Mouse (Mus musculus) neural tube, embryonic 12.5 days (tissue): ENCODE measurements around the gene Gm28038. TPM values are rescaled to one million over a fixed set of nuclear protein-coding genes. Genes with fewer than 3 reads are reported as not detected.

Experiments used
- ATAC-seq: fragments of 200-750 bp; cut with Nextera tagmentation; 2 replicates; pipeline ENCODE4 v1.8.0; 2017; ENCODE audit warnings: low read depth, mild to moderate bottlenecking, moderate TSS enrichment, moderate library complexity; ENCODE audit not compliant: low FRiP score
- H3K27ac ChIP-seq: fragments of 300-500 bp; sonication (generic); 2 replicates; pipeline ENCODE4 v1.5.1; 2016
- H3K27me3 ChIP-seq: fragments of 300-500 bp; sonication (generic); replicated peaks from 2 replicates; pipeline ENCODE4 v1.6.1; 2016; ENCODE audit warnings: mild to moderate bottlenecking
- H3K36me3 ChIP-seq: fragments of 300-500 bp; sonication (generic); 2 replicates; pipeline ENCODE4 v1.6.1; 2016; ENCODE audit warnings: mild to moderate bottlenecking
- H3K4me1 ChIP-seq: fragments of 300-500 bp; sonication (generic); 2 replicates; pipeline ENCODE4 v1.6.1; 2016
- H3K4me2 ChIP-seq: fragments of 300-500 bp; sonication (generic); replicated peaks from 2 replicates; pipeline ENCODE4 v1.6.1; 2016; ENCODE audit warnings: mild to moderate bottlenecking
- H3K4me3 ChIP-seq: fragments of 300-500 bp; sonication (generic); 2 replicates; pipeline ENCODE4 v1.5.1; 2016
- H3K9ac ChIP-seq: fragments of 300-500 bp; sonication (generic); 2 replicates; pipeline ENCODE4 v1.6.1; 2016; ENCODE audit warnings: mild to moderate bottlenecking
- H3K9me3 ChIP-seq: fragments of 300-500 bp; sonication (generic); 2 replicates; pipeline ENCODE4 v1.6.1; 2016; ENCODE audit warnings: mild to moderate bottlenecking
- WGBS: fragments of 180-500 bp; shearing (Covaris S2); methylation state at CpG from one replicate; pipeline ENCODE4 v1.1.7; 2016; 5-methylcytosine and 5-hydroxymethylcytosine counted together
- polyA plus RNA-seq: library from polyadenylated mRNA; unstranded; fragments of >200 nt; fragmentation: Nextera tagmentation; extraction: Ambion mirVana; gene quantifications from 2 replicates; pipeline ENCODE4 v1.2.1, GENCODE M21; 2016

The Gm28038 gene
- polyA plus RNA-seq, 1 experiment from 2014 or later, result not detected

DNA sequence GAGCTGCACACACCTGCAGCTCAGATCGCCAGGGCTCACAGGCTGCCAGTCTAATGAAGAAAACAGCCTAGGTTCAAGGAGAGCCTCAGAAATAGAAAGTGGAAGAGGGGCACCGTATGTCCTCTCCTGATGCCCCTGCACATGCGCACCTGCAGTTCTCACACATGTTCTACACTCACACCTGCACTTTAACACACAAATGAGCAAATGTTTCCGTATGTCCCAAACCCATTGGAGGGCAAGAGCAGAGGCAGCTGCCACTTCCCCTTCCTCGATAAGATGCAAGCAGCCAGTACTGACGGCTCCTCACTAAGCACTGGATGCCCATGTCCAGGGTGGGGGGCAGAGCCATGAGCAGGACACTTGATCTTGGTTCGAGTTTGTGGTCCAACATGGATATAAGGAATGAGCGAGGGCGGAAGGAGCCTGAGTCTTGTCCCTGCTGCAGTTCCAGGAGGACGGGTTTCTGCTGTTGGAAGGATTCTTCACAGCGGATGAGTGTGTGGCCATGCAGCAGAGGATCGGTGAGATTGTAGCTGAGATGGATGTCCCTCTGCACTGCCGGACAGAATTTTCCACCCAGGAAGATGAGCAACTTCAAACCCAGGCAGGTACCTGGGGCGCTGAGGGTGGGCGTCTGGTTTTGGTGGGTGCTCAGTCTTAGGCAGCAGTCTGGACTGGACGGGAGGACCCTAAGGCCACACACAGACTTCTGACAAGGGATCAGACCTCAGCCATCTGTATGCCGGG lies 11.4 kb upstream of the Gm28038 start:
- Histone ChIP-seq H3K27me3 (no peaks in the 10 kb centered on the region), H3K4me3 (no peak overlapping the region), H3K4me1 (peaks cover 12% of the 10 kb centered on the region), H3K9ac (no peak overlapping the region), H3K9me3 (no peaks in the 10 kb centered on the region), H3K27ac (no peak overlapping the region), H3K36me3 (peaks cover 8% of the 10 kb centered on the region), H3K4me2 (no peak overlapping the region)
- no peak for ATAC-seq
- whole genome bisulfite sequencing, result 89% methylated on average over 17 of the region's 17 CpGs

DNA sequence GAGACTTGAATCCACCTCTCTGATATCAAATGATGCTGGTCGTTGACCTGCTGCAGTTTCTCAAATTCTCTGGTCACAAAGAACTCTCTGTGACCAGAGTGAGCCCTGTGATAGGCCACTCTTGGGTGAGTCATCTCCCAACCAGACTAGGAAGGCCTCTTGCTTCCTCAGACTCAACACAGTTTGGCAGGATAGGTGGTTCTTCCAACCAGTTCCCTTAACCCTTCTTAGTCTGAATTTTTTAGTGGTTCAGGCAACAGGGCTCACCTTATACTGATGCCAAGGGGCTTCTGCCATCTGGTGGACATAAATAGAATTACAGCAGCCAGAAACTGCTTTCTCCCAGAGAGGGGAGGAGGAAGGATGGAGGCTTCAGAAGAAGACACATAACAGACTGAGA lies 10.7 kb upstream of the Gm28038 start:
- ATAC-seq, result no peak
- no peaks in the 10 kb centered on the region for H3K27me3 ChIP-seq
- no peak overlapping the region for H3K4me3 ChIP-seq
- H3K4me1 ChIP-seq, result peaks cover 11% of the 10 kb centered on the region
- H3K9ac ChIP-seq, result no peak overlapping the region
- no peak overlapping the region for H3K27ac ChIP-seq
- 0 out of 2 replicates have a peak, but pooled peaks cover 1% of the 10 kb centered on the region for H3K36me3 ChIP-seq
- no peaks in the 10 kb centered on the region for H3K9me3 ChIP-seq
- 64% methylated on average over 1 of the region's 1 CpGs for WGBS
- no peak overlapping the region for H3K4me2 ChIP-seq

DNA sequence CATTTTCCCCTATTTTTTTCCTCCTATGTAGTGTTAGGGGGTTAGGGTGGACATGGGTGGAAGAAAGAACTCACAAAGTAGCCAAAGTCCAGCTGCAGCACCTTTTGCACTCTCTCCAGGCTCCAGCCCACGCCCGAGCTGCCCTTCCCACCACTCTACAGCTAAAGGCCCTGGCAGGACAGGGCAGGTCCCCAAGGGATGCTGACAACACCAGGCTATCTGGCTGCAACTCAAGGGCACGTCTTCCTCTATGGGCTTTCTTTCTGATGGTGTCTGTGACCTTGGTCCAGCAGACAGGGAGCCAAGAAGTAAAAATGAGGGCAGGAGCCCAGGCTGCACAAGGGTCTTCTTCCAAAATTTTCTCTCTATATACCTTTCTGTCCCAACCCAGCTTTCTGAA lies 808 bp downstream of the Gm28038 start:
- WGBS, result 78% methylated on average over 3 of the region's 3 CpGs
- H3K9me3 ChIP-seq, result no peaks in the 10 kb centered on the region
- no peak for ATAC-seq
- H3K9ac ChIP-seq, result no peak overlapping the region
- no peak overlapping the region for H3K4me2 ChIP-seq
- no peak overlapping the region for H3K4me3 ChIP-seq
- H3K4me1 ChIP-seq, result peaks cover 12% of the 10 kb centered on the region
- H3K36me3 ChIP-seq, result peaks cover 6% of the 10 kb centered on the region; the same call in 1 of the 2 replicates
- H3K27me3 ChIP-seq, result no peaks in the 10 kb centered on the region
- H3K27ac ChIP-seq, result no peak overlapping the region

DNA sequence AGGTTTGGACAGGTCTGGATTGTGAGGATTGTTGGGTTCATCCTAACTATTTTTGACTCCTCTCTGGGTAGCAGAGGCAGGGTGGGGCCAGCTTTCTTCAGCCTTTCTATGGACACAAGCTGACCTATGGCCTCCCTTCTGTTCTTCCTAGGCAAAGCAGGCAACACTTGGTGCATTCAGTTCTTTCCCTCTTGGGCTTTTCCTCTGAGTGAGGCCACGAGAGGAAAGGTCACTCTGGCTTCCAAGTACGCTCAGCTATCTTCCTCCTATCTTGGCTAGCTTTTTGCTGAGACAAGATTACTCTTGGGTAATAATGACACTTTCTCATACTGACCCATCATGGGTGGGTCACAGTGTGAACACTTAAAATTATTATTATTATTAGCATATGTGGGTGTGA lies 2.4 kb downstream of the Gm28038 start:
- no peak overlapping the region for H3K9ac ChIP-seq
- no peak overlapping the region for H3K4me2 ChIP-seq
- peaks cover under 1% of the 10 kb centered on the region; the same call in 1 of the 2 replicates for H3K36me3 ChIP-seq
- WGBS, result 92% methylated on average over 2 of the region's 2 CpGs
- ATAC-seq, result no peak
- H3K27me3 ChIP-seq, result no peaks in the 10 kb centered on the region
- no peaks in the 10 kb centered on the region for H3K9me3 ChIP-seq
- H3K27ac ChIP-seq, result no peak overlapping the region
- no peak overlapping the region for H3K4me3 ChIP-seq
- peaks cover 23% of the 10 kb centered on the region for H3K4me1 ChIP-seq

DNA sequence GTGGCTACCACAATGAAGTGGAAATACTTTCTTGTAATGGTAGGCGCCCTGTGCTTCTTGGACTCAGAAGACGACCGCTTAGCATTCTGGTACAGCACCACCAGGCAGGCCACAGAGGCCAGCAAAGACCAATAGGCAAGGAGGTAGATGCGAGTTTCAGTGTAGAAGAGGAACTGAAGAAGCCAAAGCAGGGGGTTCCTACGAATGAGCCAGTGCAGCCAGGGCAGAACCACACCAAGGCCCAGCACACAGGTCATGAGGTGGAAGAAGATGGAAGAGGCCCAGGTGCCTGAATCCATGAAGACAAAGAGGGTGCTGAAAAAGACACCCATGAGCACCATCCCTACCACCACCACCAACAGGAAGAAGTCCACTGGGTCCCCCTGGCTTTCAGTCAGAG lies 4.2 kb downstream of the Gm28038 start:
- ATAC-seq, result no peak
- Histone ChIP-seq H3K9me3 (no peaks in the 10 kb centered on the region), H3K36me3 (peaks cover 3% of the 10 kb centered on the region; the same call in 1 of the 2 replicates), H3K27me3 (no peaks in the 10 kb centered on the region), H3K4me3 (peak overlapping the region; percentile 96; the same call in 1 of the 2 replicates), H3K4me2 (peak overlapping the region; percentile 98), H3K27ac (no peak overlapping the region), H3K4me1 (peaks cover 23% of the 10 kb centered on the region), H3K9ac (0 out of 2 replicates have a peak overlapping the region, but pooled peaks have one; percentile 88)
- WGBS, result 89% methylated on average over 5 of the region's 5 CpGs

DNA sequence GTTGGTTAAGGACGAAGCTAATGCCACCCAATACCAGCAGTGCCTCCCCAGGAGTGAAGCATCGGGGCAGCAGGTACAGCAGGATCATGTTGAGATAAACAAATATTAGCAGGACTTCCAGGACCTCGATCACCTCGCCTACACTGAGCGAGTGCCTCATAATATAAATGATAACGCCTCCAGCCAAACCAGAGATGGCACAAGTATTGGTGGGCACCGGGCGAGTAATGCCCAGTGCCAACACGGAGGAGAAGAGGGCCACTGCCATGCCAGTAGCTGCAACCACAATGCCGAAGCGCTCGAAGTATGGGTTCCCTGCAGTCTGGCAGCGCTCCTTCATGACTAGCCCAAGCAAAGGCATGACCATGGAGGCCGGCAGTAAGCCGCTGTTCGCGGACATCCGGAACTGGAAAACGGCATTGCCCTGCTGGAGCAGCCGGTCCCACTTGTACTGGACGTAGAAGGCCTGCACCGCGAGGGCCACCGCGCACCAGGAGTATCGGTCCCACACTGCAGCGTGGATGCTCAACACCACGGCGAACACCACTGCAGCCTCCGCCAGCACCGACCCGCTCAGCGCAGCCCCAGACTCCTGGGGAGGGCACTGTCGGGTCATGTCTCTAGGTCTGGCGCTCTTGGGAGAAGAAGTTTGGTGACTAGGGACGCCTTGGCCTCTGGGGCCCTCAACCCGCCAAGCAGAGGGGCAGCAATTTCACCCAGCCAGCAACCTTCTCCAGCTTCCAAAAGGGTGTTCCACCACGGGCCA lies 4.8 kb downstream of the Gm28038 start:
- Histone ChIP-seq H3K27me3 (no peaks in the 10 kb centered on the region), H3K4me2 (peak overlapping the region; percentile 98), H3K4me3 (peak overlapping the region; percentile 96), H3K9ac (peak overlapping the region; percentile 88), H3K4me1 (peaks cover 23% of the 10 kb centered on the region), H3K36me3 (peaks cover 7% of the 10 kb centered on the region; the same call in 1 of the 2 replicates), H3K9me3 (no peaks in the 10 kb centered on the region), H3K27ac (no peak overlapping the region)
- WGBS, result 18% methylated on average over 38 of the region's 38 CpGs
- ATAC-seq, result peak; percentile 78

DNA sequence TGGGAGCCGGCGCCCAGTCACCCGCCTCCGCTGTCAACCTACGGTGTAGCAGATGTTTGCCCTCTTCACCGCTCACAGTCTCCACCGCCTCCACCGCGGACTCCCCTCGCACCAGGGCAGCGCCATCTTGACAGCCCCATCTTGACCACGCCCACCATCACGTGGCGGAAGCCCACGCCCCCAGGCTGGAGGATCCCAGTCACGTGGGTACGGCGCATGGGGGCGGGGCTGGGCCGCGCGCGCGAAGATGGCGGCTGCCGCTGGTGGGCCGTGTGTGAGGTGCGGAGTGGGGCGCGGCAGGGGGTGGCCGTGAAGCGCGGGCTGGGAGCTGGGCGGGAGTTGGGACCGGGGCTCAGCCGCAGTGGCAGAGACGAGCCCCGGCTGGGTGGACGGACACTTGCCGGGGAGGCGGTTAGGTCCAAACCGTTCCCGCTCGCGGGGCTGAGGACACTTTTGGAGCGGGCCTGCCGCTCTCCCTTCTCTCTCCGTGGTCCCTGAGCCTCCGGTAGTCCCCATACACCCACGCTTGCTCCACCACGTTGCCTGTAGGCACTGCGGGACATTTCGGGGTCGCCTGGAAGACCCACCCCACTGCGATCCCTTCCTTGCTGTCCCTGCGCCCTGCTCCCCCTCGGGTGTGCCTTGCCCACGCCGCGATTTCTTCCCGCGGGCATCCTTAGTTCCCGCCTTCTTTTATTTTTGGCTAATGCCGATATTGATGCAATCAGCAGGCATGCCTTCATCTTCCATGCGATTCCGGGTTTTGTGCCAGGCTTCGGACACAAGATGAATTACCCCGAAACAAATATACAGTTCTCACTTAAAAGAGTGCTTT lies 5.6 kb downstream of the Gm28038 start, which contains the start of the genes Dolk and Nup188:
Dolk (minus strand) TSS at position 143 of the 835 bp plus-strand sequence.
Nup188 (plus strand) TSS at position 206 of the 835 bp plus-strand sequence.
- Histone ChIP-seq H3K27ac (peak within 1 kb of the TSS; percentile 48), H3K4me3 (peak within 1 kb of the TSS; percentile 96), H3K4me1 (peaks cover 23% of the 10 kb centered on the region), H3K9ac (peak within 1 kb of the TSS; percentile 88), H3K36me3 (peaks cover 8% of the 10 kb centered on the region; the same call in 1 of the 2 replicates), H3K27me3 (no peaks in the 10 kb centered on the region), H3K9me3 (no peaks in the 10 kb centered on the region), H3K4me2 (peak within 1 kb of the TSS; percentile 98)
- WGBS, result under 1% methylated on average over 68 of the region's 68 CpGs
- peak; percentile 89 for ATAC-seq

DNA sequence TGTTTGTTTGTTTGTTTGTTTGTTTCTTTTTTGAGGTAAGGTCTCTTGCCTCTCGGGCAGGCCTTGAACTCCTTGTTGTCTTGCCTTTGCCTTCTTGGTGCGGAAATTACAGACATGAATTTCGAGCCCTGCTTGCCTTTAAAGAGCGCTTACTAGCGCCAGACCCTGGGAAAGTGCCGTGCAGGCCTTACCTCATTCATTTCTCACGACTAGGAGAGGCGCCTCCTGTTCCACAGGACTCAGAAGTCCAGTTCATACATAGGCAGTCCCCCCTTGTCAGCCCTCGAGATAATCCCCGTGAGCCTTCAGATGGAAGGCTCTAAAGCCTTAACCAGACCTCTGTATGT lies 6.2 kb downstream of the Gm28038 start:
- Histone ChIP-seq H3K9ac (peak overlapping the region; percentile 88), H3K4me1 (peaks cover 23% of the 10 kb centered on the region), H3K27ac (no peak overlapping the region), H3K9me3 (no peaks in the 10 kb centered on the region), H3K36me3 (peaks cover 8% of the 10 kb centered on the region; the same call in 1 of the 2 replicates), H3K4me3 (peak overlapping the region; percentile 96), H3K4me2 (peak overlapping the region; percentile 98), H3K27me3 (no peaks in the 10 kb centered on the region)
- ATAC-seq, result no peak
- WGBS, result under 1% methylated on average over 10 of the region's 10 CpGs

DNA sequence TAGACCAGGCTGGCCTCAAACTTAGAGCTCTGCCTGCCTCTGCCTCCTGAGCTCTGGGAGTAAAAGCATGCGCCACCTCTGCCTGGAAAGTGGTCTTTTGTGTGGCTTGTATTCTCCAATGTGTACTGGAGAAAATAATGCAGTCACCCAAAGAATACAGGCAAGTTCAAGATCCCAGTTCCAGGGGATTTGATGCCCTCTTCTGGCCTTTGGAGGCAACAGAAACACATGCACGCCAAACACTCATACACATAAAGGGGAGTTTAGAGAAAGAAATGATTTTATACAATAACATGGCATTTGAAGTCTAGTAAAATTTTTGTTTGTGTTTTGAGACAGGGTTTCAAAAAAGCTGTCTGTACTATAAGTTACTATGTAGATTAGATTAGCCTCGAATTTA lies 18.7 kb downstream of the Gm28038 start:
- H3K36me3 ChIP-seq, result peaks cover 75% of the 10 kb centered on the region
- H3K4me3 ChIP-seq, result no peak overlapping the region
- H3K9me3 ChIP-seq, result no peaks in the 10 kb centered on the region
- no peak overlapping the region for H3K27ac ChIP-seq
- ATAC-seq, result no peak
- no peaks in the 10 kb centered on the region for H3K27me3 ChIP-seq
- 85% methylated on average over 3 of the region's 3 CpGs for WGBS
- H3K4me1 ChIP-seq, result no peaks in the 10 kb centered on the region
- H3K9ac ChIP-seq, result no peak overlapping the region
- no peak overlapping the region for H3K4me2 ChIP-seq

DNA sequence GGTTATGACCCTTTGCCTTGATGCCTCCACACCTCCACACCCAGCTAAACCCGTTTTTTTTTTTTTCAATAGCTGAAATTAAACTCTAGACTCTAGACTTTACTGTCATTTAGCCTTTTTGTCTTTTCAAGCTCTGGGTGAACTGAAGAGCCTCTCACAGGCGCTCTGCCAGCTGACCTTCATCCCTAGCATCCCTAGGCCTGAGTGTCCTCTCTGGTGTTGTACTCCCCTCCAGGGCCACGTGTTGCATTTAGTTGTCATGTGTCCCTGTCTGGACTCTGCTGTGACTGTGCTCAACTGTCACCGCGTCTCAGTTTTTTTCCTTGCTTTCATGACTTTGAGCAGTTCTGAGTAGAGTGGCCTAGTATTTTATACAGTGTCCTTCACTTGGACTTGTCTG lies 19.1 kb downstream of the Gm28038 start:
- Histone ChIP-seq H3K4me2 (no peak overlapping the region), H3K9ac (no peak overlapping the region), H3K36me3 (peaks cover 79% of the 10 kb centered on the region), H3K4me1 (no peaks in the 10 kb centered on the region), H3K27me3 (no peaks in the 10 kb centered on the region), H3K27ac (no peak overlapping the region), H3K9me3 (no peaks in the 10 kb centered on the region), H3K4me3 (no peak overlapping the region)
- WGBS, result 89% methylated on average over 5 of the region's 5 CpGs
- no peak for ATAC-seq

DNA sequence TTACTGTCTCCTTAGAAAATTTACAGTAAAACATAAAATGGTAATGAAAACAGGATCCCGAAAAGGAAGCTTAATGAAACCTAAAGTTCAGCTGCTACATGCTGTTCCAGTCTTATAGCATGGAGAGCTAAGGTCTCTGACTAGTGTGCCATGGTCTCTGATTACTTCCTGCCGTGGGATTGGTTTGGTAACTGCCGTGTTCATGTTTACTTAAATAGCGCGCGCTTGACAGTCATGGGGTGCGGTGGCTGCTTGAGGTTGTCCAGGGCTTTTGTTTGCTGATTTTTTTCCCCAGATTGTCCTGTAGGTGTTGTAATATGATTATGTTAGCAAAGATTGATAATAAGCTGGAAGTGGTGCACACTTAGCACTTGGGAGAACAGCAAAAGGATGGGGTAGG lies 25.2 kb downstream of the Gm28038 start:
- H3K27ac ChIP-seq, result no peak overlapping the region

DNA sequence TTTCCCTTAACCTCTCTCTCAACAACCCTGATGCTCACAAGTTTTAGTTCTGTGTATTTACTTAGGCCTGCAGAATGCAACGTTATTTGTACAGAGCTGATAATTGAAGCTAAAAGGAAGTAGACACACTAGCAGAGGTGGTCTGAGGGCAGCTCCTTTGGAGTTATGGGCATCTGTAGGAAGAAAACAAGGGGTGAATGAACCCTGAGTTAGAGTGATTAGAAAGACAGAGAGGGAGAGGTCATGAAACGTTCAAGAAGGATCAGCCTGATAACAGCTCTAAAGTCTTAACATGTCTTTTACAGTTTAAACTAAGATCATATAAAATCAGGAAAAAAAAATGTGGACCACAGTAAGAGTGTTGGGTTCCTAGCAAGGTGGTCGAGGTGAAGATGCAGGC lies 28.5 kb downstream of the Gm28038 start:
- 87% methylated on average over 3 of the region's 3 CpGs for WGBS
- peaks cover 96% of the 10 kb centered on the region for H3K36me3 ChIP-seq

More for the DNA sequence above, 25.2 kb downstream of the Gm28038 start:
- H3K4me3 ChIP-seq, result no peak overlapping the region
- WGBS, result 97% methylated on average over 7 of the region's 7 CpGs
- no peak overlapping the region for H3K4me2 ChIP-seq
- peaks cover 98% of the 10 kb centered on the region for H3K36me3 ChIP-seq
- H3K9me3 ChIP-seq, result no peaks in the 10 kb centered on the region
- ATAC-seq, result no peak
- no peaks in the 10 kb centered on the region for H3K27me3 ChIP-seq
- no peak overlapping the region for H3K9ac ChIP-seq
- no peaks in the 10 kb centered on the region for H3K4me1 ChIP-seq

More for the DNA sequence above, 28.5 kb downstream of the Gm28038 start:
- no peak overlapping the region for H3K9ac ChIP-seq
- H3K4me2 ChIP-seq, result no peak overlapping the region
- H3K27ac ChIP-seq, result no peak overlapping the region
- H3K4me3 ChIP-seq, result no peak overlapping the region
- H3K4me1 ChIP-seq, result no peaks in the 10 kb centered on the region
- H3K9me3 ChIP-seq, result no peaks in the 10 kb centered on the region
- no peak for ATAC-seq
- no peaks in the 10 kb centered on the region for H3K27me3 ChIP-seq
